Mouse (Mus musculus): Measurements from ENCODE around the gene Rpl29. TPM values are rescaled to one million over a fixed set of nuclear protein-coding genes. Genes with fewer than 3 reads are reported as not detected.

Gene Rpl29
- polyA plus RNA-seq, 1 experiment from 2014 or later, result 847 TPM

GRCm38 (mm10) chr9:106444836-106445235 is 15.6 kb downstream of the Rpl29 start:
- H3K4me2 ChIP-seq (replicated peaks; ENCODE audit: low read depth), result no peak overlapping the region
- no peak overlapping the region for H3K9ac ChIP-seq (ENCODE audit: low read length)
- no peaks in the 10 kb centered on the region for H3K27me3 ChIP-seq (ENCODE audit: control insufficient read depth, insufficient read depth, low read length)
- peaks cover 7% of the 10 kb centered on the region for H3K4me1 ChIP-seq (replicated peaks; ENCODE audit: control insufficient read depth, insufficient read depth)
- TF ChIP-seq EP300 (optimal IDR thresholded peaks at IDR 0.05), result no peak
- no peak for TF ChIP-seq CTCF (IDR thresholded peaks at IDR 0.05; ENCODE audit: low read depth)
- DNase-seq (ENCODE audit: low spot score) (no peak), ATAC-seq (ENCODE audit: low FRiP score, low TSS enrichment) (no peak)
- H3K9me3 ChIP-seq (ENCODE audit: control insufficient read depth, low read length), result no peaks in the 10 kb centered on the region
- no peak overlapping the region for H3K27ac ChIP-seq (replicated peaks)
- no peaks in the 10 kb centered on the region for H3K36me3 ChIP-seq (ENCODE audit: control insufficient read depth, insufficient read depth, low read length)
- 67% methylated on average over 4 of the region's 4 CpGs for WGBS
- H3K4me3 ChIP-seq (ENCODE audit: low read depth, low read length), result no peak overlapping the region

DNA sequence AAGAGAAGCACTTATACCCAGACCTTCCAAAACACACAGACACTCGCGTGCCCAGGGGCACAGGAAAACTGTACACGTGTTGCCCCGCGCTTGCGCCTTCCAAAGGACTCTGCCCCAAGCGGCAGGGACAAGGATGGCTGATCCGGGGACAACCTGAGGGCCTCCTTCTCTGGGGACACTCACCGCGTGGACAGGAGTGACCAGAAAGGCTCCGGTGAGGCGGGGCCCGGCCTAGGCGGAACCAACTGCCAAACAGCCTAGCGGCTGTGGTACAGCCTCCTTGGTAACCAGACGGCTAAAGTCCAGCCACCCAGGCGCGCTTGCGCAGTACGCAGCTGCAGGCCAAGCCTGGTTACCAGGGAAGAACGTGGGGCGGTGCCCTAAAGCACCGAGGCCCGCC is 18.1 kb downstream of the Rpl29 start, which contains the start of the genes Abhd14b and Abhd14a:
Gene Abhd14b, plus strand, starts transcription at position 112 of the 400 bp plus-strand sequence.
Gene Abhd14a, minus strand, starts transcription at position 331 of the 400 bp plus-strand sequence.
- ATAC-seq (ENCODE audit: low FRiP score, low TSS enrichment) (peak; percentile 98), DNase-seq (ENCODE audit: low spot score) (peak; percentile 98)
- TF ChIP-seq CTCF (IDR thresholded peaks at IDR 0.05; ENCODE audit: low read depth) (peak; percentile 76), EP300 (optimal IDR thresholded peaks at IDR 0.05) (no peak)
- WGBS, result 0% methylated on average over 24 of the region's 24 CpGs
- peak within 1 kb of the TSS; percentile 55 for H3K4me3 ChIP-seq (ENCODE audit: low read depth, low read length)
- H3K27me3 ChIP-seq (ENCODE audit: control insufficient read depth, insufficient read depth, low read length), result no peaks in the 10 kb centered on the region
- no peaks in the 10 kb centered on the region for H3K9me3 ChIP-seq (ENCODE audit: control insufficient read depth, low read length)
- H3K4me2 ChIP-seq (replicated peaks; ENCODE audit: low read depth), result peak within 1 kb of the TSS; percentile 81
- H3K9ac ChIP-seq (ENCODE audit: low read length), result peak within 1 kb of the TSS; percentile 69
- peak within 1 kb of the TSS; percentile 78 for H3K27ac ChIP-seq (replicated peaks)
- peaks cover 17% of the 10 kb centered on the region for H3K4me1 ChIP-seq (replicated peaks; ENCODE audit: control insufficient read depth, insufficient read depth)
- H3K36me3 ChIP-seq (ENCODE audit: control insufficient read depth, insufficient read depth, low read length), result no peaks in the 10 kb centered on the region

DNA sequence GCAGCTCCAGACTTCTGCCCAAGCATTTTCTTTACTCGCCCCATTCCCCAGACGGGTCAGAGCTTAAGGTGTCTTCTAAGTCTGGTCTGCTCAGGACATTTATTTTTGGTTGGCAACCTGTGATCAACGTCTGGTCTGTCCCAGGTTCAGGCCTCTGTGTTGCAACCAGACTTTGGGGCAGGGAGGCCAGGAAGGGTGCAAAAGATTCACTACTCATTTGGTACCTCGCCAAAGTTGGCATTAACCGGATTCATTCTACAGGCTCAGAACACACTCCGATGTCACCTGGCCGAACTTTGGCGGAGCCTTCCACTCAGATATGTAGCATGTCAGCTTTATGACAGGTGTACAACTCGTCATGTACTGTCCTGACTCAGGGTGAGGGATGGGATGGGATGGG is 18.7 kb downstream of the Rpl29 start:
- TF ChIP-seq CTCF (IDR thresholded peaks at IDR 0.05; ENCODE audit: low read depth) (no peak), EP300 (optimal IDR thresholded peaks at IDR 0.05) (no peak)
- peak overlapping the region; percentile 81 for H3K4me2 ChIP-seq (replicated peaks; ENCODE audit: low read depth)
- 0 out of 2 replicates have a peak overlapping the region, but pooled peaks have one; percentile 32 for H3K9ac ChIP-seq (ENCODE audit: low read length)
- ATAC-seq (ENCODE audit: low FRiP score, low TSS enrichment) (peak; percentile 3; the same call in 1 of the 2 replicates), DNase-seq (ENCODE audit: low spot score) (no peak)
- H3K27ac ChIP-seq (replicated peaks), result peak overlapping the region; percentile 78
- no peaks in the 10 kb centered on the region for H3K27me3 ChIP-seq (ENCODE audit: control insufficient read depth, insufficient read depth, low read length)
- H3K9me3 ChIP-seq (ENCODE audit: control insufficient read depth, low read length), result no peaks in the 10 kb centered on the region
- WGBS, result 22% methylated on average over 9 of the region's 9 CpGs
- peak overlapping the region; percentile 55 for H3K4me3 ChIP-seq (ENCODE audit: low read depth, low read length)
- no peaks in the 10 kb centered on the region for H3K36me3 ChIP-seq (ENCODE audit: control insufficient read depth, insufficient read depth, low read length)
- peaks cover 20% of the 10 kb centered on the region for H3K4me1 ChIP-seq (replicated peaks; ENCODE audit: control insufficient read depth, insufficient read depth)

GRCm38 (mm10) chr9:106448498-106449031 is 19.3 kb downstream of the Rpl29 start:
- 1% methylated on average over 23 of the region's 23 CpGs for WGBS
- Histone ChIP-seq H3K4me3 (ENCODE audit: low read depth, low read length) (peak overlapping the region; percentile 55), H3K4me1 (replicated peaks; ENCODE audit: control insufficient read depth, insufficient read depth) (peaks cover 21% of the 10 kb centered on the region), H3K9ac (ENCODE audit: low read length) (peak overlapping the region; percentile 63), H3K27ac (replicated peaks) (peak overlapping the region; percentile 78), H3K27me3 (ENCODE audit: control insufficient read depth, insufficient read depth, low read length) (no peaks in the 10 kb centered on the region), H3K4me2 (replicated peaks; ENCODE audit: low read depth) (peak overlapping the region; percentile 81), H3K9me3 (ENCODE audit: control insufficient read depth, low read length) (no peaks in the 10 kb centered on the region), H3K36me3 (ENCODE audit: control insufficient read depth, insufficient read depth, low read length) (no peaks in the 10 kb centered on the region)
- ATAC-seq (ENCODE audit: low FRiP score, low TSS enrichment), result peak; percentile 49; the same call in 1 of the 2 replicates
- TF ChIP-seq CTCF (IDR thresholded peaks at IDR 0.05; ENCODE audit: low read depth) (peak; percentile 81), EP300 (optimal IDR thresholded peaks at IDR 0.05) (no peak)
- peak; percentile 80 for DNase-seq (ENCODE audit: low spot score)

GRCm38 (mm10) chr9:106449947-106450346 is 20.7 kb downstream of the Rpl29 start:
- ATAC-seq (ENCODE audit: low FRiP score, low TSS enrichment) (no peak), DNase-seq (ENCODE audit: low spot score) (no peak)
- 84% methylated on average over 8 of the region's 8 CpGs for WGBS
- no peaks in the 10 kb centered on the region for H3K9me3 ChIP-seq (ENCODE audit: control insufficient read depth, low read length)
- no peak overlapping the region for H3K9ac ChIP-seq (ENCODE audit: low read length)
- H3K4me2 ChIP-seq (replicated peaks; ENCODE audit: low read depth), result no peak overlapping the region
- no peaks in the 10 kb centered on the region for H3K36me3 ChIP-seq (ENCODE audit: control insufficient read depth, insufficient read depth, low read length)
- no peak for TF ChIP-seq CTCF (IDR thresholded peaks at IDR 0.05; ENCODE audit: low read depth)
- H3K4me3 ChIP-seq (ENCODE audit: low read depth, low read length), result no peak overlapping the region
- 0 out of 2 replicates have a peak overlapping the region, but pooled peaks have one; percentile 30 for H3K27ac ChIP-seq (replicated peaks)
- H3K4me1 ChIP-seq (replicated peaks; ENCODE audit: control insufficient read depth, insufficient read depth), result peaks cover 25% of the 10 kb centered on the region
- H3K27me3 ChIP-seq (ENCODE audit: control insufficient read depth, insufficient read depth, low read length), result no peaks in the 10 kb centered on the region

DNA sequence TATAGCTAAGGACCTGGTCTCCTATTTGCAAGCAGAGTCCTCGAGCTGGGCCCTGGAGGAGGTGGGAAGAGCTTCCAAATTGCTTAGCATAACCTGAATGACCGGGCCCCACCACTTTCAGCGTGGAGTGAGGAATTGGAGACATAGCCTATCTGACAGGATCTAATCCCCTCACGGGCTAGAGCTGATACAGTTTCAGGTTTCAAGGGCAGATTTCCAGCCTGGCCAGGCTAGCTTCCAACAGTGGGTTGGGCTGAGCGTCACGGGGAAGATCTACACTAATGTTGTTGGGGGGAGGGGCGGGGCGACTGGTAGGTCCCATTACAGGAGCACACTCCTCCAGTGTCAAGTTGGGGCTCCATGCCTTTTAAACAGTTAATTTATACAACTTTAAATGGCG is 21.4 kb downstream of the Rpl29 start:
- Histone ChIP-seq H3K4me3 (ENCODE audit: low read depth, low read length) (no peak overlapping the region), H3K4me2 (replicated peaks; ENCODE audit: low read depth) (peak overlapping the region; percentile 20), H3K9ac (ENCODE audit: low read length) (no peak overlapping the region), H3K36me3 (ENCODE audit: control insufficient read depth, insufficient read depth, low read length) (no peaks in the 10 kb centered on the region), H3K27ac (replicated peaks) (no peak overlapping the region), H3K9me3 (ENCODE audit: control insufficient read depth, low read length) (no peaks in the 10 kb centered on the region), H3K27me3 (ENCODE audit: control insufficient read depth, insufficient read depth, low read length) (no peaks in the 10 kb centered on the region), H3K4me1 (replicated peaks; ENCODE audit: control insufficient read depth, insufficient read depth) (peaks cover 27% of the 10 kb centered on the region)
- 6% methylated on average over 9 of the region's 9 CpGs for WGBS
- peak; percentile 66 for DNase-seq (ENCODE audit: low spot score)
- ATAC-seq (ENCODE audit: low FRiP score, low TSS enrichment), result no peak
- TF ChIP-seq EP300 (optimal IDR thresholded peaks at IDR 0.05), result no peak
- no peak for TF ChIP-seq CTCF (IDR thresholded peaks at IDR 0.05; ENCODE audit: low read depth)
